Mouse (Mus musculus) embryonic facial prominence, embryonic 14.5 days (tissue): ENCODE measurements around the gene Dolk. TPM values are rescaled to one million over a fixed set of nuclear protein-coding genes. Genes with fewer than 3 reads are reported as not detected.

Source experiments
- ATAC-seq: fragments of 200-750 bp; cut with Nextera tagmentation; 2 replicates; pipeline ENCODE4 v1.8.0; 2017; ENCODE audit warnings: low read depth, moderate number of reproducible peaks, moderate TSS enrichment
- DNase-seq: peaks from one replicate; pipeline ENCODE4 v3.0.0-alpha.2; 2015; ENCODE audit warnings: low spot score
- H3K27ac ChIP-seq: fragments of 300-500 bp; sonication (generic); replicated peaks from 2 replicates; pipeline ENCODE4 v1.5.1; 2014; ENCODE audit warnings: low read depth, mild to moderate bottlenecking, low read length, moderate library complexity
- H3K27me3 ChIP-seq: fragments of 300-500 bp; sonication (generic); replicated peaks from 2 replicates; pipeline ENCODE4 v1.6.1; 2014; ENCODE audit warnings: low read length; ENCODE audit not compliant: control insufficient read depth, insufficient read depth
- H3K36me3 ChIP-seq: fragments of 300-500 bp; sonication (generic); 2 replicates; pipeline ENCODE4 v1.6.1; 2014; ENCODE audit warnings: low read length, mixed read lengths; ENCODE audit not compliant: control insufficient read depth, insufficient read depth
- H3K4me1 ChIP-seq: fragments of 300-500 bp; sonication (generic); 2 replicates; pipeline ENCODE4 v1.6.1; 2014; ENCODE audit warnings: antibody characterized with exemption, low read length; ENCODE audit not compliant: control insufficient read depth, insufficient read depth
- H3K4me2 ChIP-seq: fragments of 300-500 bp; sonication (generic); 2 replicates; pipeline ENCODE4 v1.6.1; 2014; ENCODE audit warnings: low read depth, mild to moderate bottlenecking, low read length, moderate library complexity, mixed read lengths
- H3K4me3 ChIP-seq: fragments of 300-500 bp; sonication (generic); 2 replicates; pipeline ENCODE4 v1.5.1; 2014; ENCODE audit warnings: low read depth, mild to moderate bottlenecking, low read length
- H3K9ac ChIP-seq: fragments of 300-500 bp; sonication (generic); 2 replicates; pipeline ENCODE4 v1.6.1; 2014; ENCODE audit warnings: low read depth, mild to moderate bottlenecking, low read length, moderate library complexity, mixed read lengths
- H3K9me3 ChIP-seq: fragments of 300-500 bp; sonication (generic); 2 replicates; pipeline ENCODE4 v1.6.1; 2016; ENCODE audit warnings: low read length; ENCODE audit not compliant: control insufficient read depth
- WGBS: fragments of 180-500 bp; shearing (Covaris S2); extraction: QIAGEN DNeasy Blood & Tissue Kit; methylation state at CpG from one replicate; pipeline ENCODE4 v1.1.7; 2014; 5-methylcytosine and 5-hydroxymethylcytosine counted together
- polyA plus RNA-seq: library from polyadenylated mRNA; unstranded; fragments of >200 nt; fragmentation: Nextera tagmentation; extraction: Ambion mirVana; gene quantifications from 2 replicates; pipeline ENCODE4 v1.2.1, GENCODE M21; 2014

The Dolk gene
- 30.2 and 30.8 TPM in 2 replicates for polyA plus RNA-seq

- H3K9me3 ChIP-seq: no peaks in the 10 kb centered on the region
- H3K4me2 ChIP-seq: peak within 1 kb of the TSS; percentile 93
- H3K4me1 ChIP-seq: peaks cover 15% of the 10 kb centered on the region
- H3K9ac ChIP-seq: peak within 1 kb of the TSS; percentile 95
- WGBS: under 1% methylated on average over 32 of the region's 68 CpGs
- DNase-seq: peak; percentile 97
- peak within 1 kb of the TSS; percentile 70 for H3K27ac ChIP-seq
- no peaks in the 10 kb centered on the region for H3K27me3 ChIP-seq
- H3K36me3 ChIP-seq: 0 out of 2 replicates have a peak, but pooled peaks cover 3% of the 10 kb centered on the region
- H3K4me3 ChIP-seq: peak within 1 kb of the TSS; percentile 95
- peak; percentile 94 for ATAC-seq
Measured at GRCm38 (mm10) chr2:30286192-30287026, at the start of gene Dolk, which contains the start of gene Nup188. TSS of gene Dolk (minus strand) at chr2:30286334. TSS of gene Nup188 (plus strand) at chr2:30286397.

- Histone ChIP-seq H3K27me3 (no peaks in the 10 kb centered on the region), H3K9ac (no peak overlapping the region), H3K4me3 (no peak overlapping the region), H3K4me2 (no peak overlapping the region), H3K27ac (no peak overlapping the region), H3K36me3 (peaks cover 99% of the 10 kb centered on the region), H3K4me1 (no peaks in the 10 kb centered on the region), H3K9me3 (no peaks in the 10 kb centered on the region)
- no peak for DNase-seq
- no peak for ATAC-seq
- WGBS: 91% methylated on average over 2 of the region's 2 CpGs
Measured at GRCm38 (mm10) chr2:30335324-30335723, 49.2 kb upstream of the Dolk start.

- ATAC-seq (no peak), DNase-seq (no peak)
- no peak overlapping the region for H3K27ac ChIP-seq
- H3K4me1 ChIP-seq: no peaks in the 10 kb centered on the region
- H3K4me3 ChIP-seq: no peak overlapping the region
- H3K9ac ChIP-seq: no peak overlapping the region
- no peaks in the 10 kb centered on the region for H3K27me3 ChIP-seq
- H3K9me3 ChIP-seq: no peaks in the 10 kb centered on the region
- 89% methylated on average over 3 of the region's 3 CpGs for WGBS
- no peak overlapping the region for H3K4me2 ChIP-seq
- peaks cover 96% of the 10 kb centered on the region for H3K36me3 ChIP-seq
Measured at GRCm38 (mm10) chr2:30328791-30329190, 42.7 kb upstream of the Dolk start.

- no peaks in the 10 kb centered on the region for H3K9me3 ChIP-seq
- H3K4me2 ChIP-seq: no peak overlapping the region
- no peak for DNase-seq
- no peaks in the 10 kb centered on the region for H3K4me1 ChIP-seq
- WGBS: 86% methylated on average over 7 of the region's 7 CpGs
- peaks cover 96% of the 10 kb centered on the region for H3K36me3 ChIP-seq
- H3K4me3 ChIP-seq: no peak overlapping the region
- no peak overlapping the region for H3K27ac ChIP-seq
- no peaks in the 10 kb centered on the region for H3K27me3 ChIP-seq
- no peak for ATAC-seq
- no peak overlapping the region for H3K9ac ChIP-seq
Measured at GRCm38 (mm10) chr2:30327276-30327675, 41.1 kb upstream of the Dolk start.

GRCm38 (mm10) chr2:30325296-30325695, 39.2 kb upstream of the Dolk start:
- no peak overlapping the region for H3K27ac ChIP-seq
- H3K27me3 ChIP-seq: no peaks in the 10 kb centered on the region
- DNase-seq (no peak), ATAC-seq (no peak)
- no peaks in the 10 kb centered on the region for H3K9me3 ChIP-seq
- H3K4me3 ChIP-seq: no peak overlapping the region
- no peaks in the 10 kb centered on the region for H3K4me1 ChIP-seq
- H3K36me3 ChIP-seq: peaks cover 96% of the 10 kb centered on the region
- no peak overlapping the region for H3K9ac ChIP-seq
- H3K4me2 ChIP-seq: no peak overlapping the region
- WGBS: 94% methylated on average over 5 of the region's 5 CpGs

GRCm38 (mm10) chr2:30323111-30323510, 37.0 kb upstream of the Dolk start:
- H3K4me2 ChIP-seq: no peak overlapping the region
- DNase-seq (no peak), ATAC-seq (no peak)
- H3K27me3 ChIP-seq: no peaks in the 10 kb centered on the region
- no peak overlapping the region for H3K27ac ChIP-seq
- H3K36me3 ChIP-seq: peaks cover 96% of the 10 kb centered on the region
- H3K4me3 ChIP-seq: no peak overlapping the region
- no peak overlapping the region for H3K9ac ChIP-seq
- WGBS: 92% methylated on average over 7 of the region's 7 CpGs
- no peaks in the 10 kb centered on the region for H3K4me1 ChIP-seq
- H3K9me3 ChIP-seq: no peaks in the 10 kb centered on the region

GRCm38 (mm10) chr2:30319260-30319659, 33.1 kb upstream of the Dolk start:
- 90% methylated on average over 4 of the region's 4 CpGs for WGBS
- DNase-seq (no peak), ATAC-seq (no peak)
- Histone ChIP-seq H3K4me1 (no peaks in the 10 kb centered on the region), H3K9me3 (no peaks in the 10 kb centered on the region), H3K27me3 (no peaks in the 10 kb centered on the region), H3K27ac (no peak overlapping the region), H3K9ac (no peak overlapping the region), H3K4me2 (no peak overlapping the region), H3K36me3 (peaks cover 96% of the 10 kb centered on the region), H3K4me3 (no peak overlapping the region)

- Histone ChIP-seq H3K4me2 (no peak overlapping the region), H3K9me3 (no peaks in the 10 kb centered on the region), H3K27me3 (no peaks in the 10 kb centered on the region), H3K4me1 (no peaks in the 10 kb centered on the region), H3K27ac (no peak overlapping the region), H3K4me3 (no peak overlapping the region), H3K36me3 (peaks cover 93% of the 10 kb centered on the region), H3K9ac (no peak overlapping the region)
- DNase-seq (no peak), ATAC-seq (no peak)
- 94% methylated on average over 5 of the region's 5 CpGs for WGBS
Measured at GRCm38 (mm10) chr2:30316955-30317354, 30.8 kb upstream of the Dolk start.

GRCm38 (mm10) chr2:30316136-30316535, 30.0 kb upstream of the Dolk start:
- H3K4me1 ChIP-seq: no peaks in the 10 kb centered on the region
- no peak for ATAC-seq
- no peaks in the 10 kb centered on the region for H3K27me3 ChIP-seq
- no peak overlapping the region for H3K4me3 ChIP-seq
- DNase-seq: no peak
- H3K4me2 ChIP-seq: no peak overlapping the region
- no peaks in the 10 kb centered on the region for H3K9me3 ChIP-seq
- H3K9ac ChIP-seq: no peak overlapping the region
- H3K27ac ChIP-seq: no peak overlapping the region
- 96% methylated on average over 4 of the region's 4 CpGs for WGBS
- H3K36me3 ChIP-seq: peaks cover 91% of the 10 kb centered on the region
